29 mouse cellular contexts compared by ENCODE assay signal in the genomic region with DNA sequence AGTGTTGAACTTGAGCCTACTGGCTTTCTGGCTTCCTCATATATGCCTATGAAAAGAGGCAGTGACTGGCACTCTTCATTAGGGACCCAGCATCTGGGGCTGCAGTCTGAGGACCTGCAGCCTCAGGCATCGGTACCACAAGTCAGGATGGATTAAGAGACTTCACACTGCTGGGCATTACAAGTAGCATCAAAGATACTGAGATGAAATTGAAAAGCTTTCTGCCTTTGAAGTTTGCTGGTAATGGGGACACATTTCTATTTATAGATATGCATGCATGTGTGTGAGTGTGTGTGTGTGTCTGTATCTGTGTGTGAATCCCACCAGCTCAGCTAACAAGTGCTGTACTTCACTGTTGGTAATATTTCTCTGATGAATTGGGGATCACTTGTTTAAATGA. TPM values are rescaled to one million over a fixed set of nuclear protein-coding genes. Genes with fewer than 3 reads are reported as not detected.
DNase-seq lines count a peak whose midpoint lies in the region; ATAC-seq lines count a peak whose summit lies in the region.
"Had no signal": no experiment of that assay in that cellular context is flagged by ENCODE, and none has a peak within 500 bp of the region (broad histone marks: within the 10 kb centered on the region; RNA-seq: fewer than 3 reads in every experiment).

No protein-coding gene starts in this region.

- H3K27me3 ChIP-seq in heart, embryonic 16.5 days (ENCODE audit: control insufficient read depth, insufficient read depth, low read length): no peaks in the 10 kb centered on the region
- H3K27me3 ChIP-seq in midbrain, embryonic 14.5 days (ENCODE audit: control insufficient read depth, insufficient read depth, low read length): no peaks in the 10 kb centered on the region
- H3K27me3 ChIP-seq in midbrain, embryonic 11.5 days (ENCODE audit: control insufficient read depth, insufficient read depth, low read length): no peaks in the 10 kb centered on the region
- H3K27me3 ChIP-seq: embryonic facial prominence, embryonic 15.5 days; hindbrain, embryonic 13.5 days; intestine, embryonic 15.5 days; limb, embryonic 15.5 days; liver, embryonic 15.5 days; lung, embryonic 15.5 days; midbrain, embryonic 12.5 days; neural tube, embryonic 15.5 days had no signal

- H3K36me3 ChIP-seq in heart, embryonic 16.5 days (ENCODE audit: control insufficient read depth, insufficient read depth): no peaks in the 10 kb centered on the region
- H3K36me3 ChIP-seq in midbrain, embryonic 14.5 days (ENCODE audit: control insufficient read depth, insufficient read depth, low read length): no peaks in the 10 kb centered on the region
- no peaks in the 10 kb centered on the region for H3K36me3 ChIP-seq in midbrain, embryonic 11.5 days (ENCODE audit: control insufficient read depth, insufficient read depth, low read length)
- H3K36me3 ChIP-seq: embryonic facial prominence, embryonic 15.5 days; hindbrain, embryonic 13.5 days; intestine, embryonic 15.5 days; limb, embryonic 15.5 days; liver, embryonic 15.5 days; lung, embryonic 15.5 days; midbrain, embryonic 12.5 days; neural tube, embryonic 15.5 days had no signal

- H3K4me3 ChIP-seq in heart, embryonic 16.5 days (ENCODE audit: low read length): no peak overlapping the region
- no peak overlapping the region for H3K4me3 ChIP-seq in midbrain, embryonic 14.5 days (replicated peaks; ENCODE audit: low read depth, low read length)
- H3K4me3 ChIP-seq in midbrain, embryonic 11.5 days (ENCODE audit: low read depth, low read length): no peak overlapping the region
- H3K4me3 ChIP-seq: embryonic facial prominence, embryonic 15.5 days; hindbrain, embryonic 13.5 days; intestine, embryonic 15.5 days; left cerebral cortex, adult 2 months; limb, embryonic 15.5 days; liver, embryonic 15.5 days; lung, embryonic 15.5 days; midbrain, embryonic 12.5 days; neural tube, embryonic 15.5 days had no signal

- no peak for ATAC-seq in heart, embryonic 16.5 days (replicated peaks; ENCODE audit: extremely low read depth, insufficient read depth, low FRiP score)
- peak; percentile 66; the same call in 1 of the 2 replicates for ATAC-seq in midbrain, embryonic 14.5 days (ENCODE audit: low FRiP score, low TSS enrichment)
- no peak for ATAC-seq in midbrain, embryonic 11.5 days (ENCODE audit: low FRiP score)
- ATAC-seq: forebrain, embryonic 16.5 days; intestine, embryonic 15.5 days had no signal

- no peak overlapping the region for H3K4me2 ChIP-seq in heart, embryonic 16.5 days (ENCODE audit: low read depth, low read length)
- H3K4me2 ChIP-seq in midbrain, embryonic 14.5 days (ENCODE audit: low read length): no peak overlapping the region
- no peak overlapping the region for H3K4me2 ChIP-seq in midbrain, embryonic 11.5 days
- H3K4me2 ChIP-seq: embryonic facial prominence, embryonic 15.5 days; hindbrain, embryonic 13.5 days; intestine, embryonic 15.5 days; limb, embryonic 15.5 days; liver, embryonic 15.5 days; lung, embryonic 15.5 days; midbrain, embryonic 12.5 days; neural tube, embryonic 15.5 days had no signal

- WGBS in heart, embryonic 16.5 days: 40% methylated on average over 1 of the region's 1 CpGs
- WGBS in midbrain, embryonic 14.5 days: 35% methylated on average over 1 of the region's 1 CpGs
- 67% methylated on average over 1 of the region's 1 CpGs for WGBS in midbrain, embryonic 11.5 days

- peak overlapping the region; percentile 80; the same call in 1 of the 2 replicates for H3K27ac ChIP-seq in heart, embryonic 16.5 days (ENCODE audit: low read length)
- H3K27ac ChIP-seq in midbrain, embryonic 14.5 days (replicated peaks; ENCODE audit: low read depth, low read length): no peak overlapping the region
- no peak overlapping the region for H3K27ac ChIP-seq in midbrain, embryonic 11.5 days (ENCODE audit: low read depth, low read length)
- H3K27ac ChIP-seq: embryonic facial prominence, embryonic 15.5 days; hindbrain, embryonic 13.5 days; intestine, embryonic 15.5 days; left cerebral cortex, adult 2 months; limb, embryonic 15.5 days; liver, embryonic 15.5 days; lung, embryonic 15.5 days; midbrain, embryonic 12.5 days; neural tube, embryonic 15.5 days had no signal

- intact Hi-C loops in heart, postnatal 14 days (cut with DNase I): no loop called here
- intact Hi-C loops in left cerebral cortex, postnatal 25 days (cut with DNase I): no loop called here

- peak; percentile 36 for DNase-seq in heart, adult 11 months
- no peak for DNase-seq in heart, adult 9 months (ENCODE audit: low spot score in 2 of 2)
- DNase-seq in heart, postnatal 14 days: no peak
- peak; percentile 62 for DNase-seq in midbrain, embryonic 14.5 days
- DNase-seq in midbrain, embryonic 11.5 days (ENCODE audit: low spot score, missing footprints): no peak
- no peak for DNase-seq in left cerebral cortex, postnatal 25 days (ENCODE audit: low spot score in 2 of 2)
- DNase-seq: adrenal gland, postnatal 14 days; cerebellum, adult 11 months; cerebellum, adult 9-11 months; gastrocnemius, postnatal 10 days; kidney, adult 8-10 months; kidney, postnatal 10 days; left cerebral cortex, postnatal 4 days; lung, postnatal 4 days; thymus, adult 2 months; thymus, postnatal 4 days had no signal

- H3K4me1 ChIP-seq in heart, embryonic 16.5 days (ENCODE audit: control insufficient read depth, insufficient read depth, low read length): peaks cover 67% of the 10 kb centered on the region
- H3K4me1 ChIP-seq in midbrain, embryonic 14.5 days (ENCODE audit: control insufficient read depth, insufficient read depth, low read length): no peaks in the 10 kb centered on the region
- no peaks in the 10 kb centered on the region for H3K4me1 ChIP-seq in midbrain, embryonic 11.5 days (ENCODE audit: control insufficient read depth, insufficient read depth, low read length)

- no peaks in the 10 kb centered on the region for H3K9me3 ChIP-seq in heart, embryonic 16.5 days (replicated peaks; ENCODE audit: control insufficient read depth, low read length)
- no peaks in the 10 kb centered on the region for H3K9me3 ChIP-seq in midbrain, embryonic 14.5 days (ENCODE audit: control insufficient read depth, low read length)
- no peaks in the 10 kb centered on the region for H3K9me3 ChIP-seq in midbrain, embryonic 11.5 days (ENCODE audit: control insufficient read depth, low read length)
- H3K9me3 ChIP-seq: embryonic facial prominence, embryonic 15.5 days; hindbrain, embryonic 13.5 days; intestine, embryonic 15.5 days; limb, embryonic 15.5 days; liver, embryonic 15.5 days; lung, embryonic 15.5 days; midbrain, embryonic 12.5 days; neural tube, embryonic 15.5 days had no signal

- H3K9ac ChIP-seq in heart, embryonic 16.5 days (ENCODE audit: low read length): no peak overlapping the region
- H3K9ac ChIP-seq in midbrain, embryonic 14.5 days (replicated peaks; ENCODE audit: low read length): no peak overlapping the region; the same call in 1 of the 2 replicates
- H3K9ac ChIP-seq in midbrain, embryonic 11.5 days (ENCODE audit: low read length): no peak overlapping the region
- H3K9ac ChIP-seq: embryonic facial prominence, embryonic 15.5 days; hindbrain, embryonic 13.5 days; intestine, embryonic 15.5 days; limb, embryonic 15.5 days; liver, embryonic 15.5 days; lung, embryonic 15.5 days; midbrain, embryonic 12.5 days; neural tube, embryonic 15.5 days had no signal

RNA-seq across cellular contexts. Expression of gene Stk38l, which starts 27.8 kb away (rescaled TPM):
- polyA plus RNA-seq in heart, embryonic 16.5 days (2015; fragmentation: Nextera tagmentation; extraction: Ambion mirVana): 28.9 and 30.3 TPM in 2 replicates
- total RNA-seq in heart, postnatal 14 days (2021): 10 to 100 TPM; 14.9 to 15.8 TPM
- 16.1 and 20.2 TPM in 2 replicates for polyA plus RNA-seq in midbrain, embryonic 14.5 days (2014; fragmentation: Nextera tagmentation; extraction: Ambion mirVana)
- 20.4 and 22.2 TPM in 2 replicates for polyA plus RNA-seq in midbrain, embryonic 11.5 days (2014; fragmentation: Nextera tagmentation; extraction: Ambion mirVana)
- total RNA-seq in left cerebral cortex, postnatal 25 days (2021): 10 to 100 TPM; 23.4 to 23.6 TPM

RNA-seq across cellular contexts. Expression of gene Arntl2, which starts 43.2 kb away (rescaled TPM):
- polyA plus RNA-seq in heart, embryonic 16.5 days (2015; fragmentation: Nextera tagmentation; extraction: Ambion mirVana): 2.8 and 2.9 TPM in 2 replicates
- total RNA-seq in heart, postnatal 14 days (2021): 1 to 10 TPM; 1.4 to 2.5 TPM
- 0.73 and 2.3 TPM in 2 replicates for polyA plus RNA-seq in midbrain, embryonic 14.5 days (2014; fragmentation: Nextera tagmentation; extraction: Ambion mirVana)
- 1.4 and 1.5 TPM in 2 replicates for polyA plus RNA-seq in midbrain, embryonic 11.5 days (2014; fragmentation: Nextera tagmentation; extraction: Ambion mirVana)
- total RNA-seq in left cerebral cortex, postnatal 25 days (2021): 1 to 10 TPM; 5.8 to 8.3 TPM
- total RNA-seq: common myeloid progenitor, adult 5-6 weeks; granulocyte monocyte progenitor cell, adult 5-6 weeks had no signal

Comparison
In these comparisons a context has a peak if more than half of its experiments do, and no peak if none do; other contexts are left out.
1. DNase-seq: peak in heart, adult 11 months (single experiment) and midbrain, embryonic 14.5 days (single experiment); none in heart, adult 9 months (0 of 2), heart, postnatal 14 days (0 of 2), midbrain, embryonic 11.5 days (single experiment) and left cerebral cortex, postnatal 25 days (0 of 2).